Mouse (Mus musculus) forebrain, embryonic 15.5 days (tissue): ENCODE data around the gene Tectb. TPM values are rescaled to one million over a fixed set of nuclear protein-coding genes. Genes with fewer than 3 reads are reported as not detected.

Experiments used
- ATAC-seq: fragments of 200-750 bp; cut with Nextera tagmentation; replicated peaks from 2 replicates; pipeline ENCODE4 v1.8.0; 2017; ENCODE audit warnings: mild to moderate bottlenecking, moderate TSS enrichment, moderate library complexity
- H3K27ac ChIP-seq: fragments of 300-500 bp; sonication (generic); replicated peaks from 2 replicates; pipeline ENCODE4 v1.5.1; 2015; ENCODE audit warnings: mild to moderate bottlenecking, inconsistent platforms
- H3K27me3 ChIP-seq: fragments of 300-500 bp; sonication (generic); 2 replicates; pipeline ENCODE4 v1.6.1; 2015; ENCODE audit warnings: inconsistent platforms
- H3K36me3 ChIP-seq: fragments of 300-500 bp; sonication (generic); 2 replicates; pipeline ENCODE4 v1.6.1; 2015; ENCODE audit warnings: mild to moderate bottlenecking, inconsistent platforms
- H3K4me1 ChIP-seq: fragments of 300-500 bp; sonication (generic); 2 replicates; pipeline ENCODE4 v1.6.1; 2015; ENCODE audit warnings: inconsistent platforms
- H3K4me2 ChIP-seq: fragments of 300-500 bp; sonication (generic); replicated peaks from 2 replicates; pipeline ENCODE4 v1.6.1; 2015; ENCODE audit warnings: mild to moderate bottlenecking, inconsistent platforms
- H3K4me3 ChIP-seq: fragments of 300-500 bp; sonication (generic); 2 replicates; pipeline ENCODE4 v1.5.1; 2015; ENCODE audit warnings: mild to moderate bottlenecking, inconsistent platforms
- H3K9ac ChIP-seq: fragments of 300-500 bp; sonication (generic); replicated peaks from 2 replicates; pipeline ENCODE4 v1.6.1; 2015; ENCODE audit warnings: mild to moderate bottlenecking, inconsistent platforms
- H3K9me3 ChIP-seq: fragments of 300-500 bp; sonication (generic); 2 replicates; pipeline ENCODE4 v1.6.1; 2016; ENCODE audit warnings: inconsistent platforms
- WGBS: fragments of 180-500 bp; shearing (Covaris S2); methylation state at CpG from one replicate; pipeline ENCODE4 v1.1.7; 2015; ENCODE audit warnings: mixed read lengths; 5-methylcytosine and 5-hydroxymethylcytosine counted together
- polyA plus RNA-seq: library from polyadenylated mRNA; unstranded; fragments of >200 nt; fragmentation: Nextera tagmentation; extraction: Ambion mirVana; gene quantifications from 2 replicates; pipeline ENCODE4 v1.2.1, GENCODE M21; 2015

Tectb gene
- polyA plus RNA-seq, 1 experiment from 2014 or later, result 0.28 TPM

GRCm38 (mm10) chr19:55216876-55217275 lies 36.3 kb downstream of the Tectb start:
- Histone ChIP-seq H3K4me1 (no peaks in the 10 kb centered on the region), H3K36me3 (no peaks in the 10 kb centered on the region), H3K4me2 (no peak overlapping the region), H3K27me3 (no peaks in the 10 kb centered on the region), H3K27ac (no peak overlapping the region), H3K4me3 (no peak overlapping the region), H3K9me3 (no peaks in the 10 kb centered on the region), H3K9ac (no peak overlapping the region)
- no peak for ATAC-seq
- WGBS, result 87% methylated on average over 4 of the region's 4 CpGs

GRCm38 (mm10) chr19:55217365-55217764 lies 36.8 kb downstream of the Tectb start:
- Histone ChIP-seq H3K9ac (no peak overlapping the region), H3K9me3 (no peaks in the 10 kb centered on the region), H3K27ac (no peak overlapping the region), H3K4me3 (no peak overlapping the region), H3K36me3 (no peaks in the 10 kb centered on the region), H3K4me2 (no peak overlapping the region), H3K27me3 (no peaks in the 10 kb centered on the region), H3K4me1 (no peaks in the 10 kb centered on the region)
- 86% methylated on average over 9 of the region's 9 CpGs for WGBS
- ATAC-seq, result no peak

GRCm38 (mm10) chr19:55218192-55218739 lies 37.7 kb downstream of the Tectb start:
- 3% methylated on average over 20 of the region's 20 CpGs for WGBS

GRCm38 (mm10) chr19:55218741-55219221 lies 38.2 kb downstream of the Tectb start:
- Histone ChIP-seq H3K27ac (no peak overlapping the region), H3K9ac (peak overlapping the region; percentile 37), H3K4me1 (no peaks in the 10 kb centered on the region), H3K4me2 (peak overlapping the region; percentile 51), H3K4me3 (peak overlapping the region; percentile 40), H3K27me3 (no peaks in the 10 kb centered on the region), H3K36me3 (no peaks in the 10 kb centered on the region), H3K9me3 (no peaks in the 10 kb centered on the region)
- ATAC-seq, result no peak; the same call in none of the 2 replicates
- WGBS, result 13% methylated on average over 12 of the region's 12 CpGs

More at GRCm38 (mm10) chr19:55218192-55218739, 37.7 kb downstream of the Tectb start:
- Histone ChIP-seq H3K9me3 (no peaks in the 10 kb centered on the region), H3K4me3 (peak overlapping the region; percentile 40), H3K9ac (peak overlapping the region; percentile 37), H3K27me3 (no peaks in the 10 kb centered on the region), H3K36me3 (no peaks in the 10 kb centered on the region), H3K4me1 (no peaks in the 10 kb centered on the region), H3K4me2 (peak overlapping the region; percentile 51), H3K27ac (no peak overlapping the region)
- peak; percentile 90 for ATAC-seq

GRCm38 (mm10) chr19:55219359-55219758 lies 38.8 kb downstream of the Tectb start:
- H3K27ac ChIP-seq, result no peak overlapping the region
- no peaks in the 10 kb centered on the region for H3K27me3 ChIP-seq
- no peaks in the 10 kb centered on the region for H3K4me1 ChIP-seq
- 0 out of 2 replicates have a peak overlapping the region, but pooled peaks have one; percentile 51 for H3K4me2 ChIP-seq
- H3K4me3 ChIP-seq, result no peak overlapping the region
- no peaks in the 10 kb centered on the region for H3K36me3 ChIP-seq
- H3K9ac ChIP-seq, result no peak overlapping the region
- 73% methylated on average over 8 of the region's 8 CpGs for WGBS
- ATAC-seq, result no peak
- H3K9me3 ChIP-seq, result no peaks in the 10 kb centered on the region

- H3K4me3 ChIP-seq, result no peak overlapping the region
- no peak for ATAC-seq
- WGBS, result 86% methylated on average over 6 of the region's 6 CpGs
- H3K27me3 ChIP-seq, result no peaks in the 10 kb centered on the region
- H3K9me3 ChIP-seq, result no peaks in the 10 kb centered on the region
- H3K36me3 ChIP-seq, result no peaks in the 10 kb centered on the region
- no peak overlapping the region for H3K27ac ChIP-seq
- no peak overlapping the region for H3K4me2 ChIP-seq
- no peaks in the 10 kb centered on the region for H3K4me1 ChIP-seq
- no peak overlapping the region for H3K9ac ChIP-seq
Measured at GRCm38 (mm10) chr19:55221208-55221607, 40.7 kb downstream of the Tectb start.

- 91% methylated on average over 9 of the region's 9 CpGs for WGBS
Measured at GRCm38 (mm10) chr19:55222268-55222667, 41.7 kb downstream of the Tectb start.

GRCm38 (mm10) chr19:55226621-55227020 lies 46.1 kb downstream of the Tectb start:
- no peaks in the 10 kb centered on the region for H3K9me3 ChIP-seq
- 61% methylated on average over 5 of the region's 5 CpGs for WGBS

More at GRCm38 (mm10) chr19:55222268-55222667, 41.7 kb downstream of the Tectb start:
- no peak for ATAC-seq
- Histone ChIP-seq H3K4me3 (no peak overlapping the region), H3K4me2 (no peak overlapping the region), H3K36me3 (no peaks in the 10 kb centered on the region), H3K9me3 (no peaks in the 10 kb centered on the region), H3K4me1 (no peaks in the 10 kb centered on the region), H3K9ac (no peak overlapping the region), H3K27me3 (no peaks in the 10 kb centered on the region), H3K27ac (no peak overlapping the region)

GRCm38 (mm10) chr19:55227135-55227534 lies 46.6 kb downstream of the Tectb start:
- H3K4me3 ChIP-seq, result no peak overlapping the region
- H3K4me1 ChIP-seq, result no peaks in the 10 kb centered on the region
- no peaks in the 10 kb centered on the region for H3K36me3 ChIP-seq
- H3K27ac ChIP-seq, result no peak overlapping the region
- no peaks in the 10 kb centered on the region for H3K27me3 ChIP-seq
- H3K9ac ChIP-seq, result no peak overlapping the region
- H3K9me3 ChIP-seq, result no peaks in the 10 kb centered on the region
- WGBS, result 88% methylated on average over 7 of the region's 7 CpGs
- no peak overlapping the region for H3K4me2 ChIP-seq
- ATAC-seq, result no peak

More at GRCm38 (mm10) chr19:55226621-55227020, 46.1 kb downstream of the Tectb start:
- Histone ChIP-seq H3K4me3 (no peak overlapping the region), H3K4me2 (no peak overlapping the region), H3K36me3 (no peaks in the 10 kb centered on the region), H3K4me1 (no peaks in the 10 kb centered on the region), H3K27me3 (no peaks in the 10 kb centered on the region), H3K27ac (no peak overlapping the region), H3K9ac (no peak overlapping the region)
- no peak for ATAC-seq

- Histone ChIP-seq H3K4me1 (no peaks in the 10 kb centered on the region), H3K9ac (no peak overlapping the region), H3K36me3 (no peaks in the 10 kb centered on the region), H3K27me3 (no peaks in the 10 kb centered on the region), H3K9me3 (no peaks in the 10 kb centered on the region), H3K27ac (no peak overlapping the region), H3K4me2 (no peak overlapping the region), H3K4me3 (no peak overlapping the region)
- WGBS, result 84% methylated on average over 10 of the region's 10 CpGs
- no peak for ATAC-seq
Measured at GRCm38 (mm10) chr19:55231081-55231480, 50.5 kb downstream of the Tectb start.

- no peaks in the 10 kb centered on the region for H3K4me1 ChIP-seq
- no peaks in the 10 kb centered on the region for H3K9me3 ChIP-seq
- H3K27me3 ChIP-seq, result no peaks in the 10 kb centered on the region
- no peak overlapping the region for H3K9ac ChIP-seq
- ATAC-seq, result no peak
- no peak overlapping the region for H3K4me3 ChIP-seq
- no peak overlapping the region for H3K4me2 ChIP-seq
- H3K36me3 ChIP-seq, result no peaks in the 10 kb centered on the region
- 72% methylated on average over 8 of the region's 8 CpGs for WGBS
- no peak overlapping the region for H3K27ac ChIP-seq
Measured at GRCm38 (mm10) chr19:55232136-55232535, 51.6 kb downstream of the Tectb start.

GRCm38 (mm10) chr19:55236026-55236425 lies 55.5 kb downstream of the Tectb start:
- Histone ChIP-seq H3K4me1 (no peaks in the 10 kb centered on the region), H3K27ac (no peak overlapping the region), H3K4me2 (no peak overlapping the region), H3K9ac (no peak overlapping the region), H3K27me3 (no peaks in the 10 kb centered on the region), H3K4me3 (no peak overlapping the region), H3K36me3 (no peaks in the 10 kb centered on the region), H3K9me3 (no peaks in the 10 kb centered on the region)
- 52% methylated on average over 2 of the region's 2 CpGs for WGBS
- no peak for ATAC-seq

- H3K4me2 ChIP-seq, result no peak overlapping the region
- H3K9ac ChIP-seq, result no peak overlapping the region
- H3K36me3 ChIP-seq, result no peaks in the 10 kb centered on the region
- H3K4me3 ChIP-seq, result no peak overlapping the region
- no peak for ATAC-seq
- H3K27me3 ChIP-seq, result no peaks in the 10 kb centered on the region
- H3K4me1 ChIP-seq, result no peaks in the 10 kb centered on the region
- H3K27ac ChIP-seq, result no peak overlapping the region
- 87% methylated on average over 5 of the region's 5 CpGs for WGBS
- H3K9me3 ChIP-seq, result no peaks in the 10 kb centered on the region
Measured at GRCm38 (mm10) chr19:55236564-55236963, 56.0 kb downstream of the Tectb start.
